Mouse (Mus musculus): Measurements from ENCODE around the gene Insm2.
"Not testable (repeated sequence)": the region's sequence is repeated elsewhere in the genome, so short reads cannot be mapped to it uniquely, and the experiment has no call there.

The Insm2 gene

GRCm38 (mm10) chr12:55598887-55599561, at the start of gene Insm2:
Insm2 (plus strand) TSS chr12:55599427.
- DNase-seq (ENCODE audit: low spot score): no peak

DNA sequence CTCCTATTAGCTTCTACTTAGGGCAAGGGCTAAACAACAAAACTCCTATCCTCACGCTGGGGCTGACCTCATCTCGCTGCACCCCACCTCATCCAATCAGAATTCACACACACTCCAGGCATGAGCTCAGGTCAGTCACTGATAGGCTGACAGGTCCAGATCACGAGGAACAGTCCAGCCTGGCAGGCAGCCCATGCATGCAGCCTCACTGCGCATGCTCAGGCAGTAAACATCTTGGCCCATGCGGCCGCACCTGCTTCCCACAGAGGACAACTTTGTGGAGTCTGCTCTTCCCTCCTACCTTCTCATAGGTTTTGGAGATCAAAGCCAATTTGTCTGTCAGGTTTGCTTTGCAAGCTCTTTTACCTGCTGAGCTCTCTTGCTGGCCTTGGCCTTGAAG, 44.3 kb upstream of the Insm2 start:
- not testable (repeated sequence) for DNase-seq (ENCODE audit: low spot score)

- DNase-seq (ENCODE audit: low spot score): no peak
Observed at GRCm38 (mm10) chr12:55557866-55558265, 41.4 kb upstream of the Insm2 start.

DNA sequence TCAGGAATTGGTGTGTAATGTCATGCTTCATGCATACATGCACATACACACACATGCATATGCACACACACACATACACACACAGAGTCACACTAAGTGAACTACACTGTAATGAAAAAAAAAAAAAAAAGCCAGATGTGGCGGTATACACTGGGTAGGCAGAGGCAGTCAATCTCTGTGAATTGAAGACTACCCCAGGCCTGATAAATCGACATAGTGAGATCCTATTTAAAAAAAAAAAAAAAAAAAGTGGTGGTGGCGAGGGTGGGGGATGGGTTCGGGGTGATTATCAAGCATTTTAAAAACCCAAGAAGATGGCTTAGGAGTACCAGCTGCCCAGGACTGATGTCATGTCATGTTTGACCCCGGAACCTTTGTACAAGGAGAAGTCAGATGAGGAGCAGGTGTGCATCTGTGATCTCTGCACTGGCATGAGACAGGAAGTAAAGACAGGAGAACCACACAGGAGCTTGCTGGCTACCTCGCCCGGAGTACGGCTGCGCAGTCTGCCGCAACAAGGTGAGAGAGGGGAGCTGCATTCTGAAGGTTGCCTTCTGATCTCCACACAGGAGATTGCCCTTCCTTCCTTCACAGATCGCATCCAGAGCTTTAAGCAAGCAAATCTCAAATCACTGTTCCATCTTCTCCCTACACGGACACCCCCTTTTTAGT, 39.9 kb upstream of the Insm2 start:
- no peak for DNase-seq (ENCODE audit: low spot score)

DNA sequence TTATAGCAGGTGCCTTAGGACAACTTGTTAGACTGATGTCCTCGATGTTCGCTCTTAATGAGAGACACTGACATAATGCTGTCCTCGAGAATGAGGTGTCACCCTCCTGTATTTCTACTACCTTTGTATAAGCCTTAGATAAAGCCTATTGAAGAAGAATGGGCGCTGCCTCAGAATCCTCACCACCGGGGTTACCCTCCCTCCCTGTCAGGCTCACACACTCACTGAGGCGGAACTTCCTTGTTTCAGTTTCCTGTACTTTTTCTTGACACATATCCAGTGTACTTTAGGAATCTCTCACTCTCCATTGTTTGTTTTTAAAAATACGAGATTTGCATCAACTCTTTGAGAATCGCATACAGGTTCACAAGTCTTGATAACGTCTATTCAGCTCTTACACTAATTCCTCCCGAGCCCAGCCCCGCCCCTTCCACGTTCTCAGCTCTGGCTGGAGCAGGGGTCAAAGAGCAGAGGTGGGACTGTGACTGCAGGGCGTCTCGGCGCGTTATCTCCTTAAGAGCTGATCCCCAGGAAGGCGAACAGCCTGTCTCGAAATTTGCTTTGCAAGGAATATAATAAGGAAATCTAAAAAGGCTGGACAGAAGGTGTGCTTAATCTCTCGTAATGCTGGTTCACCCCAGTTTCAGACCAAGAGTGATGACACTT, 39.1 kb upstream of the Insm2 start:
- DNase-seq (ENCODE audit: low spot score): no peak

DNA sequence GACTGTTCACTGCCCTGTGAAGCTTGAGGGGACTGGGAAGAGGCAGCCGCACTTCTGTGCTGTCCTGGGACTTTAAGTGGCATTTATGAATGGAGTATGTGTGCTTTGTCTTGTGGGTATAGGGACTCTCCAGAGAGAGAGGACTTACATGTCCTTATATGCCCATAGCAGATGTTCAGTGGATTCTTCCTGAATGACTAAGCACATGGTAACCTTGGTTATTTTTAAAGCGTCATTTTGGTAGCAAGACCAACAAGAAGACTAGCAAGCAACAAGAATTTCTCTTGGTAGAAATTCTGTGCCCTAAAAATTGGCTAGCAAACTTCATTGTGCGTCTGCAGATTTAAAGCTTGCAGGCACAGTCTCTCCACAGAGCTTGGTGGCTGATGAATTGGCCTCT, 35.5 kb upstream of the Insm2 start:
- DNase-seq (ENCODE audit: low spot score): no peak

DNA sequence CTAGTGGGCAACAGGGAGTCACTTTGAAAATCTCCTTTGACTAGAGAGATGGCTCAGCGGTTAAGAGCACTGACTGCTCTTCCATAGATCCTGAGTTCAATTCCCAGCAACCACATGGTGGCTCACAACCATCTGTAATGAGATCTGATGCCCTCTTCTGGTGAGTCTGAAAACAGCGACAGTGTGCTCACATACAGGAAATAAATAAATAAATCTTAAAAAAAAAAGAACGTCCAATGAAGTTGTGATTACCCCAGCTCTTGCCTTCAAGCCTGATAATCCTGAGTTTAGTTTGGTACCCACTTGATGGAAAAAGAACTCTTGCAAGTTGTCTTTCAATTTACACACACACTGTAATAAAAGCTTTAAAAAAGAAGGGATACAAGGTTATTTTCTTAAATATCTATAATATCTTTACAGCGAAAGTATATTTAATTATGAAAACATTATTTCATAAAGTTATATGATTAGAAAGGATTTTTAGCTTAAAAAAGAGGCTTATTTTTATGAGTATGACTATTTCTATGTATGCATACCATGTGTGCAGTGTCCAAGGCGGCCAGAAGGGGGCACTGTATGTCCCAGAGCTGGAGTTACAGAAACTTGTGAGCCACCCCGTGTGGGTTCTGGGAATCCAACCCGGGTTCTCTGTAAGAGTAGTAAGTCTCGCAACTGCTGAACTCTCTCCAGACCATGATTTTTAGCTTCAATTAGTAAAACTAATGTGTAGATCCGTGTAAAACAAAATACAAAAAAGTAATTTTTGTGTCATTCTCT, 34.9 kb upstream of the Insm2 start:
- DNase-seq (ENCODE audit: low spot score): no peak

GRCm38 (mm10) chr12:55565206-55565605, 34.0 kb upstream of the Insm2 start, which contains the start of gene Aldoart2:
Aldoart2 (plus strand) TSS chr12:55565239.
- DNase-seq (ENCODE audit: low spot score): no peak

DNA sequence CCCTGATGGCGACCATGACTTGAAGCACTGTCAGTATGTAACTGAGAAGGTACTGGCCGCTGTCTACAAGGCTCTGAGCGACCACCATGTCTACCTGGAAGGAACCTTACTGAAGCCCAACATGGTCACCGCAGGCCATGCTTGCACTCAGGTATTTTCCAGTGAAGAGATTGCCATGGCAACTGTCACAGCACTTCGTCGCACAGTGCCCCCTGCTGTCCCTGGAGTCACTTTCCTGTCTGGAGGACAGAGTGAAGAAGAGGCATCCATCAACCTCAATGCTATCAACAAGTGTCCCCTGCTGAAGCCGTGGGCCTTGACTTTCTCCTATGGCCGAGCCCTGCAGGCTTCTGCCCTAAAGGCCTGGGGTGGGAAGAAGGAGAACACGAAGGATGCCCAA, 33.4 kb upstream of the Insm2 start:
- DNase-seq (ENCODE audit: low spot score): no peak

- DNase-seq (ENCODE audit: low spot score): no peak
Observed at GRCm38 (mm10) chr12:55566837-55567236, 32.4 kb upstream of the Insm2 start.

DNA sequence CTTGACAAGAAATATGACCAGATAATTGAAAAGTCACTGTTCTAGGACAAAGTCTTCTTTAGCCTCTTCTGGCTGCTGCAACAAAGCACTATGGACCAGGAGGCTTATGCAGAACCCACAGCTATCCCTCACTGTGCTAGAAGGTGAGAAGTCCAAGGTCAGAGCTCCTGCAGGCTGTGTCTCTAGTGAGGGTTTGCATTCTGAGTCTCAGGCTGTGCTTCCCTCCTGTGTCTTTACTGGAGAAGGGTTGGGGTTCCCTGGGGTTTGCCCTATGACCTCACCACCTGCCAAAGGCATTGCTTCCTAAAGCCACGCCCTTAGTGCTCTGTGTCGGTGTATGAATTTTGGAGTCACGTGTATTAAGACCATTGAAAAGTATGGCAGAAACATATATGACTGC, 30.8 kb upstream of the Insm2 start:
- no peak for DNase-seq (ENCODE audit: low spot score)

DNA sequence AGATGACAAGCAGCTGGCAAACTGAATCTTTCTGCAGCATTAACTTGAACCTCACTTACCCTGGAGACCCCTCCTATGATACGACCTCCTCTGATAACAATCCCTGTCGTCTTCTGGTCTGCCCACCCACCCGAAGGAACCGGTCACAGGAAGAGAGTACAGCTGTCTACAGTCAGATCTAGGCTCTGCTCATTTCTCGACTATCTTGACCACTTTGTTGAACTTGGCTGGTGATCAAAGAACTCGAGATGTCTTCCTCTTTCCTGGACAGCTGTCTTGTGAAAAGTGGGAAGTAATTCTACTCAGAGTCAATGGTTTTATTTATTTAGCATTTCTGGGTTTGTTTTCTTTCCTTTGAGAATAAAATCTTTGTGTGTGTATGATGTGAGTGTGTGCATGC, 29.6 kb upstream of the Insm2 start:
- no peak for DNase-seq (ENCODE audit: low spot score)

DNA sequence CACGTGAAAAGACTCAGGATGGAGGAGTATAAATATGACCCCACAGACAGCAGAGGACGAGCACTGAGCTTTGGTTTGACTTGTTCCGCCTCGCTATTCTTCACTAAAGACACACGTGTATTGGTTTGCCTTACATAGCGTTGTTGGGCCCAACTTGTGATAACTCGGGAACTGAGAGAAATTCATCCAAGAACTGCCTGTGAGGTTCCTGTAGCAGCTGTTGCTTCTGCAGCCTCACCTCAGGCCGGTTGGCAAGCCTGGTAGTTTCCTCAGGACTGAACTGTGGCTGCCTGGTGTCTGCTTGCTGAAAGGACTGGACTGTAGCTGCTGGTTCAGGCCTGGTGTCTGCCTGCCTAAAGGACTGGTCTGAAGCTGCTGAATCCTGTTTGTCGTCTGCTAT, 28.6 kb upstream of the Insm2 start:
- no peak for DNase-seq (ENCODE audit: low spot score)

DNA sequence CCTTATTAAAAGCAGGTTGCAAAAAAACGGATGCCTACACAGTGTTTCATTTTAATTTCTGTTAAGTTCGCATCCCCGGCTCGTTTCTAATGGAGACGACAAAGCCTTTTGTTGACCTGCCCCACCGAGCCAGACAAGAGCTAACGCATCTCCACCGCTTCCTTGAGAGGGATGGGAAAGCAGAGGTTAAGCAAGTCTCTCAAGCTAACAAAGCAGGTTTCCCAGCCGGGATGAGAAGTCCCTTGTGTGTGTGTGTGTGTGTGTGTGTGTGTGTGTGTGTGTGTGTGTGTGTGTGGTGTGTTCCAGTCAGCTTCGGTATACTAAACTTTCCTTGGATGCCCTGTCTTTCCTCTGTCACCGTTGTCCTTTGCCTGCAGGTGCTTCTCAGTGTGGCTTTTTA, 28.0 kb upstream of the Insm2 start:
- DNase-seq (ENCODE audit: low spot score): no peak

DNA sequence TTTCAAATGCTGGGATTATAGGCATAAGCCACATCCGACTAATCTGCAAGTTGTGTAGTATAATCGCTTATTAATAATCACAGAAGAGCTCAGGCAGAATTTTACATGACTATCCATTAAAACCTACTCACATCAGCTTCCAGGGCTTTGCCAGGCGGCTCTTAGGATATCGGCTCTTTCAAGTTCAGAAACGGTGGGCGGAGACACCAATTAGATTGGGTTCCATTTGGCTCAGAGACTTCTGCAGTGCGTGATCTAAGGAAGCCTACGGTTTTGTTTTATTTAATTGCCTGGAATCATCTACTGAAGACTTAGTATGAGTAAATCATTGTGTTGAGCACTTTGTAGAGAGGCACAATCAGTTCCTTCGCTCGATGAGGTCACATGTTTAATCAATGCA, 27.6 kb upstream of the Insm2 start:
- no peak for DNase-seq (ENCODE audit: low spot score)

DNA sequence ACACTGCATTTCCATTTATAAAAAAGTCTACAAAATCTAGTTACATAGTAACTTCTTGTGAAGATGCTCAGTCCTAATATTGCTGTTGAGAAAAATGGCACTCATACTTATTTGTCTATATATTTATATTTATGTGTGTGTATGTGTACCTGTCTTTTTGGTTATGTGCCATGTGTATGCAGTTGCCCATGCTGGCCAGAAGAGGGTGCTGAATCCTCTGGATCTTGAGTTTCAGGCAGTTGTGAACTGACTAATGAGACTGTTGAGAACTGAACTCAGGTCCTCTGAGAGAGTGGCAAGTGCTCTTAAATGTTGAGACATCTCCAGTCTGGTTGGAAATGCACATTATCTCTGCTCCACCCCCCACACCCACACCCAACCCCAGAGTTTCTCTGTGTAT, 26.1 kb upstream of the Insm2 start:
- DNase-seq (ENCODE audit: low spot score): no peak

DNA sequence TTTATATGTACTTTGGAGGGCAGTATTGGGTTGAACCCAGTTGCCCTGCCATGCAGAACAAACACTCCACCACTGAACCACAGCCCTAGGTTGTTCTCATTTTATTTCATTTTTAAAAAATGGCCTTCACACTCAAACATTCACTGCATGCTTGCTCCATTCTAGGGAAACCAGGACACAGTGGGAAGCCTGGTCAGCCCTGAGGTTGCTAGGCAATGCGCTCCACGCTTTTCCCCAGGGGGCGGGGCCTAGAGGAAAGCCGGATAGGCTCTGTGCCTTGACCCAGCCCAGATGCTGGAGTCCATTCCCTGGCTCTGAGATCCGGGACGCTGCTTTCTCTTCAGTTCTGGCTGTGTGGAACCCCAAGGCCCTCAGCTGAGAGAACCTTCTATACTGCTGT, 25.4 kb upstream of the Insm2 start:
- DNase-seq (ENCODE audit: low spot score): no peak

- not testable (repeated sequence) for DNase-seq (ENCODE audit: low spot score)
Observed at GRCm38 (mm10) chr12:55586936-55587335, 12.3 kb upstream of the Insm2 start.

DNA sequence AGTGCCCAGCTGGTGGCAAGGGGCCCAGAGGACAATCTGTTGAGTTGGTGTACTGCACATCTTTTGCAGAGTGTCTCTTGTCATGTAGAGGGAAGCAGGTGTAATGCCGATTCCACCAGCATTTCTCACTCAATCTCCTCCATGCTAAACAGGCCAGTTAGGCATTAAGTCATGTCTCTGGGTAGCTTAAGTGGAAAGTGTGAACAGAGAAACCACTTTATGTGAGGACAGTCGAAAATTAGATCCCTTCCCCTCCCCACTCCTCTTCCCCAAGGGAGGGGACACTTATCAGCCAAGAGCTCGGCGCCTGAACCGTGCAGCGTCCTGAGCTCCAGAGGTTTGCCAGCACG, 715 bp upstream of the Insm2 start:
- DNase-seq (ENCODE audit: low spot score): no peak

- no peak for DNase-seq (ENCODE audit: low spot score)
Observed at GRCm38 (mm10) chr12:55599639-55600502, 644 bp downstream of the Insm2 start.

DNA sequence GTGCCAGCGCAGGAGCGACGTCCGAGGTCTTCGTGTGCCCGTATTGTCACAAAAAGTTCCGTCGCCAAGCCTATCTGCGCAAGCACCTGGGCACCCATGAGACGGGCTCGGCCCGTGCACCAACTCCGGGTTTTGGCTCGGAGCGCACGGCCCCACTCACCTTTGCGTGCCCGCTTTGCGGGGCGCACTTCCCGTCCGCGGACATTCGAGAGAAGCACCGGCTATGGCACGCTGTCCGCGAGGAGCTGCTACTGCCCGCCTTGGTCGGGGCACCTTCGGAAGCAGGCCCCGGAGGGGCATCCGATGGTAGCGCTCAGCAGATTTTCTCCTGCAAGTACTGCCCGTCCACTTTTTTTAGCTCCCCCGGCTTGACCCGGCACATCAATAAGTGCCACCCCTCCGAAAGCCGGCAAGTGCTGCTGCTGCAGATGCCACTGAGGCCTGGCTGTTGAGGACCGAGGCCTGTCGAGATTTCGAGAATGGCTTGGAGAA, 1.3 kb downstream of the Insm2 start:
- no peak for DNase-seq (ENCODE audit: low spot score)

- no peak for DNase-seq (ENCODE audit: low spot score)
Observed at GRCm38 (mm10) chr12:55604411-55604810, 5.2 kb downstream of the Insm2 start.
